Mouse (Mus musculus): Measurements from ENCODE around the gene Zcrb1.

DNA sequence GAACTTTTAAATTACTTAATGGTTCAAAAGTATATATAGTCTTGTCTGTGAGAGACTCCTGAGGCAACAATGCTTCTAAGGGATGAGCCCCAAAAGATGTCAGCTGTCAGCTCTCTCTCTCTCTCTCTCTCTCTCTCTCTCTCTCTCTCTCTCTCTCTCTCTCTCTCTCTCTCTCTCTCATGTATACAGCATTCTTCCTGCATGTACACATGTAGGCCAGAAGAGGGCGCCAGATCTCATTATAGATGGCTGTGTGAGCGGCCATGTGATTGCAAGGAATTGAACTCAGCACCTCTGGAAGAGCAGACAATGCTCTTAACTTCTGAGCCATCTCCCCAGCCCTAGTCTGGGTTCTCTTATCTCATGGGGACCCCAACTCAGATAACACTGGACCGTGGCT lies 19.0 kb downstream of the Zcrb1 start:
- no peak for TF ChIP-seq POLR2A (IDR thresholded peaks at IDR 0.05; ENCODE audit: low read depth, low read length)
- TF ChIP-seq CTCF (IDR thresholded peaks at IDR 0.05; ENCODE audit: extremely low read depth, insufficient read depth, insufficient read length, insufficient replicate concordance): no peak
